Mouse (Mus musculus) urinary bladder, postnatal 4 days (tissue): Measurements from ENCODE around the gene Sv2c.
A peak's percentile ranks its signal among the peaks of the same experiment; 100 is the strongest.

ENCODE experiments used
- DNase-seq, 2 experiments: peaks; one replicate each; pipeline ENCODE4 v3.0.0; 2021 to 2022; ENCODE audit warnings: low spot score in 2 of 2

Sv2c gene

GRCm38 (mm10) chr13:95944621-95945020 is 187.8 kb downstream of the Sv2c start:
- DNase-seq = peak in 1 of 2 experiments; percentile 26

- peak in 1 of 2 experiments; percentile 28 for DNase-seq
Measured at GRCm38 (mm10) chr13:95943919-95944318, 188.5 kb downstream of the Sv2c start.

GRCm38 (mm10) chr13:95942587-95942986 is 189.8 kb downstream of the Sv2c start:
- DNase-seq = peak in 1 of 2 experiments; percentile 44

GRCm38 (mm10) chr13:95941861-95942260 is 190.5 kb downstream of the Sv2c start:
- DNase-seq = peak in 1 of 2 experiments; percentile 14

- DNase-seq = peak in 1 of 2 experiments; percentile 32
Measured at GRCm38 (mm10) chr13:95940811-95941210, 191.6 kb downstream of the Sv2c start.

GRCm38 (mm10) chr13:95924201-95924621 is 208.2 kb downstream of the Sv2c start:
- no peak for DNase-seq

GRCm38 (mm10) chr13:95922626-95923025 is 209.8 kb downstream of the Sv2c start:
- DNase-seq = no peak

GRCm38 (mm10) chr13:95918624-95919284 is 213.6 kb downstream of the Sv2c start:
- no peak for DNase-seq

GRCm38 (mm10) chr13:95913046-95913406 is 219.4 kb downstream of the Sv2c start:
- no peak for DNase-seq

GRCm38 (mm10) chr13:95912157-95913045 is 220.0 kb downstream of the Sv2c start:
- DNase-seq = no peak

- DNase-seq = no peak
Measured at GRCm38 (mm10) chr13:95910270-95910669, 222.1 kb downstream of the Sv2c start.

- no peak for DNase-seq
Measured at GRCm38 (mm10) chr13:95909244-95909643, 223.1 kb downstream of the Sv2c start.
